Mouse (Mus musculus) inflammation-experienced regulatory T-cells, adult 16 weeks (primary cell): ENCODE measurements around the gene Cyp2d22. TPM values are rescaled to one million over a fixed set of nuclear protein-coding genes. Genes with fewer than 3 reads are reported as not detected.

Source experiments
- polyA plus RNA-seq: library from polyadenylated mRNA; unstranded; fragments of 100-300 nt; shearing (Covaris generic); gene quantifications from one replicate; pipeline ENCODE4 v1.2.1, GENCODE M21; 2017

Gene Cyp2d22
- polyA plus RNA-seq = 9.4 TPM

DNA sequence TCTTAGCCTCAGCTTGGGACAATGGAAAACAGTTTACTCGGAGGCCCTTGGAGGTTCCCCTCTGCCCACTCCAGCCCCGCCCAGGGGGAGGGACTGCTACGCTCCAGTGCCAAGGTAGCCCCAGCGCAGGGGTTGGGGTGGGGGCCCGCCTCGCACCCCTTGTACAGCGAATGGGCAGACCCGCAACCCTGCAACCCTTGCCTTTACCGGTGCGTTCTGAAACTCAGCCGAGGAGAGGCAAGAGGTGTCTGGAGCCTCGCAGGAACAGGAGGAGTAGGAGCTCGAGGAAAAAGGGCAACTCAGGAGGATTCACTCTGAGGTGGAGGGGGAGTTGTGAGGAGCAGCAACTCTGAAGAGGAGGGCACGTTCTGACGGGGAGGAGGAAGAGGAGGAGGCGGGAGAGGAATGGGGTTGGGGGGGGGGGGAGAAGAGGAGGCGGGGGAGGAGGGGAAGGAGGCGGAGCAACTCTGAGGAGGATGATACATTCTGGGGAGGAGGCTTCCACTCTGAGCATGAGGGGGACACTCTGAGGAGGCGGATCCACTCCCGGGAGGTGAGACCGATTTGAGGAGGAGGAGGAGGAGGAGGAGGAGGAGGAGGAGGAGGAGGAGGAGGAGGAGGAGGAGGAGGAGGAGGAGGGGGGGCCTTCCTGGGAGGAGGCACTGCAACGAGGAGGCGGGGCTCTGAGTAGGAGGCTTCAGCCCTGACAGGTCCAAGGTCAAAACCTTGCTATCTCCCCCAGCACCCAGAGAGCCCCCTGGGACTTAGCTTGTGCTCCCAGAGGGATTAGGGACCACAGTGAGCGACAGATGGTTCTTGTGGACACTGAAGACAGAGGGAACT is at the start of gene Cyp2d22:
Gene Cyp2d22 (minus strand): TSS at position 390 of the 843 bp plus-strand sequence.

DNA sequence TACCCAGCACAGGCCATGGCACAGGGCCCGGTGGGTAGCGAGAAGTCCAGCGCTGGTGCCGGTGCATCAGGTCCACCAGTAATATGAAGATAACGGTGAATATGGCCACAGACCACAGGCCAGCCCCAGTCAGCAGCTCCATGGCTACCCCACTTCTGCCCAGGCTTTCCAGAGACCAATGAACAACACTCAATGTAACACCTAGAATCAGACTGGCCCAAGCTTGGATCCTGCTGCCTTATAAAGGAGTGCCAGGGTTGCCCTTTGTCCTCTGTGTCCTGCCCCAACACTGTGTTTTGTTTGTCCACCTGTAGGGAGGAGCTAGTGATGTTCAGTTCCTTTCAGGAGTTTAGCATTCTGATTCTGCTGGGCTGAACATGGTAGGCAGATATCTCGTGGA is 26.9 kb upstream of the Cyp2d22 start, which contains the start of gene Cyp2d10:
Gene Cyp2d10 (minus strand): TSS at position 215 of the 400 bp plus-strand sequence.

DNA sequence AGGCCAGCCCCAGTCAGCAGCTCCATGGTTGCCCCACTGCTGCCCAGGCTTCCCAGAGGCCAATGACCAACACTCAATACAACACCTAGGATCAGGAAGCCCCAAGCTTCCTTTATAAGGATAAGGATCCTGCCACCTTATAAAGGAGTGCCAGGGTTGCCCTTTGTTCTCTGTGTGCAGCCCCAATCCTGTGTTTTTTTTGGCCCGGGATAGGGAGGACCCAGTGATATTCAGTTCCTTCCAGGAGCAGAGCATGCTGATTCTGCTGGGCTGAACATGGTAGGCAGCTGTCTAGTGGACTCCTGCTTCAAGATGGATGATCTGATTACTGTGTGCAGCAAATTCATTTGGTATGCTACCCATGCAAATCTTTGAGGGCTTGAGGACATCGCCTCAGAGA is 13.9 kb upstream of the Cyp2d22 start, which contains the start of gene Cyp2d11:
Gene Cyp2d11 (minus strand): TSS at position 101 of the 400 bp plus-strand sequence.

DNA sequence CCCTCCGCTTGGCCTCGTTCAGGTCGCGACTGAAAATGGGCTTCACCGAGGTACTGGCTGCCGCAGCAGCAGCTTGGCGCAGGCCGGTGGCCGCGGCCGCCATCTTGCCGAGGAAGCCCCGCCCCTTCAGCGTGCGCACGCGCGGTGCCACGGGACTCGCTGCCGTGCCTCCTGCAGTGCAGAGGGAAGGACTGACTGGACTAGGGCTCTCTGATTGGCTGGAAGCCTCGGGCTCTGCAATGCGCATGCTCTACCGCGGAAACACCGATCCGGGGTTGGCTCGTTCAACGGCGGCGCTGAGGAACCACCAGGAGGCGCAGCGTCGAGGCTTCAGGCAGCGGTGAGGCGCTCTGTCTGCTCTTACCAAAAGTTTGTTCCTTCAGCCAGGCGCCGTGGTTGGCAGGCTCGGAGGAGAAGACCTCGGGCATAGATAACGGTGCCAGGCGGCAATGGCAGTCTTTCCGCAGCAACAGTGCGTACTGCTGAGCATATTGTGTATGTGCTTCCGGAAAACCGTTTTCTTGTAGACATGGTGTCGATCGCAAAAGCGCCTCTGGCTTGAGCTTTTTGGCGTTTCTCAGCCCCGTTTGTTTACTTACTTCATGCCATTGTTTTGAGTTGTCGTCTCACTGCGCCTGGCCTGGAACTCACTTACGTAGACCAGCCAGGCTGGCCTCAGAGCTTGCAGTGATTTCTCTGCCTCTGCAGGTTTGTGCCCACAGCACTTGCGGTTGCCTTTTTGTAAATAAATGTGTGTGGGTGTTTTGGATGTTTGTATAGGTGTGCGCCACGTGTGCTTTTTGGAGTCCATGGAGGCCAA is 25.7 kb downstream of the Cyp2d22 start, which contains the start of gene Ndufa6:
Gene Ndufa6 (minus strand): TSS at position 197 of the 820 bp plus-strand sequence.

DNA sequence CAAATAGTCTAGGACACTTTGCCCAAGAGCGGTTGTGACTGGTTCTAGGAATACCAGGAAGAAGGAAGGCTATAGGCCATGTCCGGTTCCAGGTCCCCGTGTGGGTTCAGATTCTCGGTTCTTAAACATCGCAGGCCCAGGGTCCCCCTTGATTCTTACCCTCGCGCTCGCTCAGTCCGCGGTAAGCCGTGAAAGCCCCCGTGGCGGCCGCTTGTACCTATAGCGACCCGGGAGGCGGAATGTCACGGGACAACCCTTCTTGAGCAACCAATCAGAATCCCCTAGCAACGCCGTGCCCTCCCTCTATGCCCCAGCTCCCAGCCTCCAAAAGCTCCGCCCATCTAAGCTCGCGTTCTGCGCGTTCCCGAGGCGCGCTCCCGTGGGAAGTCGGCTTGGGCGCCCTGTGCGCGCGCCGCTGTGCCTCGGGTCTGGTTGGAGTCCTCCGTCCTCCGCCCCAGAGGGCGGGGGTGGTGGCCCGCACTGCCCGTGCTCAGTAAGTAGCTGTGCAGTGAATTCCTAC is 41.4 kb downstream of the Cyp2d22 start, which contains the start of the genes Naga, Pheta2 and Smdt1:
Gene Naga (minus strand): TSS at position 333 of the 520 bp plus-strand sequence.
Gene Pheta2 (plus strand): TSS at position 350 of the 520 bp plus-strand sequence.
Gene Smdt1 (plus strand): TSS at position 367 of the 520 bp plus-strand sequence.

Other genes with a start within 250 kb of the Cyp2d22 start
- gene Srebf2, start 233.1 kb downstream of the Cyp2d22 start, polyA plus RNA-seq = 167 TPM
- gene Shisa8, start 167.4 kb downstream of the Cyp2d22 start, polyA plus RNA-seq = not detected
- 3.2 TPM for gene Tnfrsf13c, start 155.9 kb downstream of the Cyp2d22 start, polyA plus RNA-seq
- 7.6 TPM for gene Cenpm, start 135.5 kb downstream of the Cyp2d22 start, polyA plus RNA-seq
- not detected for gene 1500009C09Rik, start 127.9 kb downstream of the Cyp2d22 start, polyA plus RNA-seq
- not detected for gene Sept3, start 105.4 kb downstream of the Cyp2d22 start, polyA plus RNA-seq
- not detected for gene Wbp2nl, start 81.3 kb downstream of the Cyp2d22 start, polyA plus RNA-seq
- 82.3 TPM for gene Naga, start 41.3 kb downstream of the Cyp2d22 start, polyA plus RNA-seq
- 4.5 TPM for gene Pheta2, start 41.3 kb downstream of the Cyp2d22 start, polyA plus RNA-seq
- gene Smdt1, start 41.3 kb downstream of the Cyp2d22 start, polyA plus RNA-seq = 197 TPM
- 327 TPM for gene Ndufa6, start 25.9 kb downstream of the Cyp2d22 start, polyA plus RNA-seq
- gene Cyp2d11, start 13.8 kb upstream of the Cyp2d22 start, polyA plus RNA-seq = not detected
- gene Cyp2d10, start 26.9 kb upstream of the Cyp2d22 start, polyA plus RNA-seq = not detected
- gene Cyp2d9, start 53.2 kb upstream of the Cyp2d22 start, polyA plus RNA-seq = not detected
- gene Cyp2d12, start 174.8 kb upstream of the Cyp2d22 start, polyA plus RNA-seq = not detected
- gene Cyp2d34, start 240.7 kb upstream of the Cyp2d22 start, polyA plus RNA-seq = not detected